Mouse (Mus musculus) cerebral cortex, adult 2 months (tissue): ENCODE measurements around the gene Coro1c.

ENCODE experiments used
- WGBS: fragments of 180-500 bp; shearing (Covaris S2); methylation state at CpG from one replicate; pipeline ENCODE4 v1.1.7; 2018; 5-methylcytosine and 5-hydroxymethylcytosine counted together

Gene Coro1c

GRCm38 (mm10) chr5:113856631-113857030, 51.9 kb downstream of the Coro1c start:
- 82% methylated on average over 7 of the region's 7 CpGs for WGBS

DNA sequence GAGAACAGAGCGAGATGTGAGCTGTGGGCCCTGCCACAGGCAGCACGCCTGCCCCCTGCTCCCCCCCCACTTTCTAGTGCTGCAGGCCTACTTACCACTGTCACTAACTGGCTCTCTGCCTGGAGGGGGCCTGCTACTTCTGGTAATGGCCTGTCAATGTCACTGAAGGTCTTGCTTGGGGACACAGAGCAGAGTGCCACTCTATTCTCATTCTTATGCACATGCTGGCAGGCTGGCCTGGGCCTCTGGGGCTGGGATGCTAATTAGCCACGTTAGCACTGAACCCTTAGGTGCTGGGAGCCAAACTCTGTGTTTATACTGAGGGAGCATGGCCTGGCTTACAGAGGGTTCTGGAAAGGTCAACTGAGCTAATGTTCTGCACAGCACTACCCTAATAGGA, 52.9 kb downstream of the Coro1c start:
- 58% methylated on average over 3 of the region's 3 CpGs for WGBS

DNA sequence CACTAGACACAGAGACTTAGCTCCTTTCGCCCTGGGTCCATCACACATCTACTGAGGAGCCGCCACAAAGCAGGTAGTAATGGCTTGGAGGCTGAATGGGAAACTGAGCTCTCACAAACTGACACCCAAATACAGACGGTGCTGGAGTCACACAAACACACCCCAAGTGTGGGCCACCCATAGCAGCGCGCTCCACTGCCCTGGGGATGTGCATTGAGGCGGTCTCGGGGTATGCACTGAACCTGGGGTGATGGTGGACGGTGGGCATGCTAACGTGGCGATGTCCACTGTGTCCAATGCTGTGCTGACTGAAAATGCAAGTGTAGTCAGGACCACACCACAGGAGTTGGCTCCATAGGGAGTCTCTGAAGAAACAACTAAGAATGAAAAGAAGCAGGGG, 53.4 kb downstream of the Coro1c start:
- 88% methylated on average over 10 of the region's 10 CpGs for WGBS

DNA sequence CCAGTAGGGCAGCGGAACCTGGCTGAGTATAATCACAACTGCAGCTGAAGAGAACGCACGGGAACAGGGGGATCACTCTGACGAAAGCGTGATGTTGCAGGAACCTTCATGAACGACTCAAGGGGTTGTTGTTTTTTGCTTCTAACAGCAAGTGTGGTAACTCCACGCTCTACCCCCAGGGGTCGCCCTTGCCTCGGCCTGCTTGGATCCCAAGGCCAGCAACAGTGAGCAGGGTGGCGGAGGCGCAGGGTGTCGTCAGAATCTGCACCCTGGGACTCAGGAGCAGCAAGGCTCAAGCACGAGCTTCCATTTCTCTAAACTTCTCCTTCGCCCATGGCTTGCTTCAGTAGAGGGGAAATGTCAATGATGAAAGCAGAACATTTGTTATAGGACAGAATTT, 54.1 kb downstream of the Coro1c start:
- WGBS: 39% methylated on average over 14 of the region's 14 CpGs

- WGBS: 81% methylated on average over 10 of the region's 10 CpGs
These were observed 55.0 kb downstream of the Coro1c start for GRCm38 (mm10) chr5:113853541-113853940.

DNA sequence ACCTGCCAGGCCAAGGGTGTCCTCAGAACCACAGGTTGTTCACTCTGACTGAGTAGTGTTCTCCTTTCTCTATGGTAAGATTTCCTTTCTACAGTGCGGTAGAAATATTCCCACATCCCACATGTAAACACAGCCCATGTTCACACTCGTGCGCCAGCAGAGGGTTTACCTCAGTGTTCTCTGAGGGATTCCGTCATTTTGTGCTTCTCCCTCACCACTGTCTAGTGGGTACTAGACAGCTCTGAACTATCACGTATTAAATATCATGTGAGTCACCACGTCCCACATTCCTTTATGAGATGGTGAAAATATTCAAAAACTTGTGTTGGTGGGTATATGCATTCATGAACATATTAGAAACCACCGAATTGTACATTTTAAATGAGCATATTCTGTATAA, 56.1 kb downstream of the Coro1c start:
- WGBS: 58% methylated on average over 7 of the region's 7 CpGs

DNA sequence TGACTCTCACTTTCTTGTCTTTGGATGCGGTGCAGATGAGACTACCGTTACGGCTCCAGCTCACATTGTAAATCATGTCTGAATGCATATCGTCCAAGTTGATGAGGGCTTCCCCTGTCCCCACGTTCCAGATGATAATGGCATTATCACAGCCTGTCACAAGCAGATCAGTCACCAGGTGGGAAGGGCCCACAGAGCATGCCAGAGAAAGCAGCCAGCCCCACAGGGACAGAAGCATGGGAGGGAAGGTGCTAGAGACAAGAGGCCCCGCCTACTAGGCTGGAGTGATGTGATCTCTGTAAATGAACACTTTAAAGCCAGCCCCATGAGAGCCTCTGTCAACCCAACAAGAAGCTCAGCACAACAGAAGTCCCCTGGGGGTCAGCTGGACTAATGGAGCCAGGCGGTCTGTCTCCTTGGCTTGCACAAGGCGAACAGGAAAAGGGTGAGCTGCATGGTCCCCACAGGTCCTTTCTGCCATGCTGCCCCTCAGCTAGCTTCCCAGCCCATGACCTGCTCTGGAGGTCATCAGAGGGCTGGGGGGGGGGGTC, 57.8 kb downstream of the Coro1c start:
- WGBS: 89% methylated on average over 8 of the region's 8 CpGs

- 90% methylated on average over 9 of the region's 9 CpGs for WGBS
These were observed 60.9 kb downstream of the Coro1c start for GRCm38 (mm10) chr5:113847636-113848035.

- 86% methylated on average over 8 of the region's 8 CpGs for WGBS
These were observed 61.9 kb downstream of the Coro1c start for GRCm38 (mm10) chr5:113846656-113847055.

- 84% methylated on average over 8 of the region's 8 CpGs for WGBS
These were observed 62.9 kb downstream of the Coro1c start for GRCm38 (mm10) chr5:113845627-113846026.

DNA sequence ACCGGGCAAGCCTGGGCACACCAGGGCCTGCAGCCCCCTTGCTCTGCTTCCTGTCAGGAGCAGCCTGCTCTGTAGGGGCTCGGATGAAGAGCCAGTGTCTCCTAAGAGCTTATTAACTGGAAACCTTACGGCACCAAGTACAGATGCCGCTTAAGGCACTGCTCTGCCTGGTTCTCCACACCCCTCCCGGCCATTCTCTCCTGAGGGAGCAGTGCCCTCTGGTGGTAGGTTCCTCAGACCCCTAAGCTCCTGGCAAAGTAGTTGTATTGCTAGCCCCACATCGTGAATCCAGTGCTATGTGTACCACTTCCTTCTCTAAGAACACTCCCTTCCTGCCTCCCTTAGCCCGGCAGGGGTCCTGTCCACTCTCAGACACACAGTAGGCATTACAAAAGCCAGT, 63.8 kb downstream of the Coro1c start:
- 41% methylated on average over 7 of the region's 7 CpGs for WGBS

DNA sequence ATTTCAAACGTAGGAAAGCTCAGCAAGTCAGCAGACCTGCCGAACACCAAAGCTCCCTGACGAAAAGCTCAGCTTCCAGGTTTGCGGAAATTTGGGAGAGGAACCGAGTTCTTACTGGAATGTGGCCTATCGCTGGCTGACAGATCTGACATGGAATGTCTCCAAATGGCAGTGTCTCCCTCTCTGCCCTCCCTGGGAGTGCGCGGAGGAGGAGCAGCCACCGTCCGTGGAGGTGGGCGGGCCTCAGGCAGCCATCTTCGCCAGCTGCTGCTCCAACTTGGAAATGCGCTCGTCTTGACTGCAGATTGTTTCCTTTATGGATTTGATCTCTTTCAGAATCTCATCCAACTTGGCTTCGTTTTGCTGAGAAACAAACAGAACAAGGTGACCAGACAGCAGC, 64.5 kb downstream of the Coro1c start:
- WGBS: 48% methylated on average over 15 of the region's 15 CpGs

DNA sequence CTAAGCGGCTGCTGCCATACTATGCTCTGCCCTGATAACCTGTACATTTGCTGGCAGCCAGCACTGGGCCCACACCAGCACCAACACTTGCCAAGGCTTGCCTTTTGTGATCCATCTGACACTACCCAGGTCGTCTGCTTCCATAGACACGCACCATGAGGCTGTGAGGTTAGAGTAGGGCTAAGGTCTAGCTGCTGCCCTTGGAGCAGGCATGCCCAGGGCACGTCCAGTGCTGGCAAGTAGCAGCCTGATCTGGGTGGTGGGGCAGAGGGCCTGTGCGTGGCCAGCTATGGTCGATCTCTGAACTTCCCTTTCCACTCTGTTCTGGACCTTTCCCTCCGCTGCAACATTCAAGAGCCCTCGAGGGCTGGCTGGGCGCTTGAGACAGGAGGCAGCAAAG, 65.7 kb downstream of the Coro1c start:
- 84% methylated on average over 9 of the region's 9 CpGs for WGBS

DNA sequence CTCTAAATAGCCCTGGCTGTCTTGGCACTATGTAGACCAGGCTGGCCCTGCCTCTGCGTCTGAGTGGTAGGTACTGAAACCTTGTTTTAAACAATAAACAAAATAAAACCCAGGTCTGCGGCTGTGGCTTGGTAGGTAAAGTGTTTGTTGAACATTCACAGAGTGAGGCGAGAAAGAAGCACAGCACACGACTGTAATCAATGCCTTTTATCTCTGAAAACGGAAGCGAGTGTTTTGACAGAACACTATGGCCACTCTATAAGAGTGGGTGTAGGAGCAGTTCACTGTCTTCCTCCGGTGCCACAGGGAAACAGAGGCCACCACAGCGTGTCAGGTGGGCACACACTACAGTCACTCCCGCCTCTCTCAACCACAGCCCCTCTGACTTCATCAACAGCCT, 66.3 kb downstream of the Coro1c start:
- WGBS: 79% methylated on average over 9 of the region's 9 CpGs

GRCm38 (mm10) chr5:113841243-113842225, 67.0 kb downstream of the Coro1c start:
- WGBS: 70% methylated on average over 23 of the region's 23 CpGs

DNA sequence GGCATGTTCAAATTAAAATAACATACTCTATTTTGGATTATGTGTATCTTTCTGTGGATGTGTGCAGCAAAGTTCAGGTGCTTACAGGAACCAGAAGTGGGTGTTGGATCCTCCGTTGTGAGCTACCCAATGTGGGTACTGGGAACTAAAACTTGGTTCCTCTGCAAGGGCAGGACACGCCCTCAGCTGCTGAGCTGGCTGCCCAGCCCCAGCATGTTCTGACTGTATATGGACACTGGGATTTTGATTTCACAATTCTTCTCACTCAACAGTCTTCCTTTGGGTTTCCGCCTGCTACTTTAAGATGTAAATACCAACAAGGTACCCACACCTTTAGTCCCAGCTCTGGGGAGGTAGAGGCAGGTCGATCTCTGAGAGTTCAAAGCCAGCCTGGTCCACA, 68.1 kb downstream of the Coro1c start:
- 89% methylated on average over 4 of the region's 4 CpGs for WGBS

DNA sequence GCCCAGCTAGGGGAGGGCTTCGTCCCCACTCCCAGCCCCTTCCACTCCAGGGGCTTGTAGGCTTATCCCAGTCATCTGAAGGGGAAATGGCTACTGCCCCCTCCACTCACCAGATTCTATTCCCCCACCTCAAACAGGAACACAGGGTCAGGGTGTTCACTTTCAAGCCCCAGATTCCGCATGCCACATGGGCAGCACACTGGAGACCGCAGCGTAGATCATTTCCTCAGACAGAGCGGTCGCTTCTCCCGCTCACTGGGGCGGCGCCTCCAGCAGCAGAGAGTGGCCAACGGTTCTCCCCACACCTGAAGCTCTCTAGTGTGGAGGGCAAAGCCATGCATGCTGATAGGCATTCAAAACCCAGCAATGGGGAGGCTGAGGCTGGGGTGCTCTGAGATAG, 71.6 kb downstream of the Coro1c start:
- WGBS: 86% methylated on average over 10 of the region's 10 CpGs

- 69% methylated on average over 16 of the region's 16 CpGs for WGBS
These were observed 75.1 kb downstream of the Coro1c start for GRCm38 (mm10) chr5:113833316-113833947.

DNA sequence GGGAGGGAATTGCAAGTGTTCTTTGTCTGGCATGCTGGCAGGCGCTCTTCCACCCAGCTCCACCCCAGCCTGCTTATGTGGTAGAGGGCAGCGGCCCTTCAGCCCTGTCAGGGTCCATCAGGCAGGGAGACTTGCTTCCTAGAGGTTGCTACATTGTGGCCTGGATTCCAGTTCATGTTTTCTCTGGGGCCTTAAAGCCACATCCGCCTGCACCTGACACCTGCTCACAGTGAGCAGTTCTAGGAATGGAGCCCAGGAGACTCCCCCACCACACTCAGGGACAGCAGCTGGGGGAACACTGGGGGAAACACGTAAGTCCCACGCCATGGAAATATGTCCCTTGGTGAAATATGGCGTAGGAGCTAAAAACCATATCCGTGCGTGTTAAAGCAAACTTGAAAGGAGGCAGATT, 76.1 kb downstream of the Coro1c start, which contains the start of gene Selplg:
Gene Selplg (minus strand): TSS at position 155 of the 412 bp plus-strand sequence.
- WGBS: 39% methylated on average over 8 of the region's 8 CpGs

GRCm38 (mm10) chr5:113831741-113832140, 76.8 kb downstream of the Coro1c start:
- 84% methylated on average over 3 of the region's 3 CpGs for WGBS

DNA sequence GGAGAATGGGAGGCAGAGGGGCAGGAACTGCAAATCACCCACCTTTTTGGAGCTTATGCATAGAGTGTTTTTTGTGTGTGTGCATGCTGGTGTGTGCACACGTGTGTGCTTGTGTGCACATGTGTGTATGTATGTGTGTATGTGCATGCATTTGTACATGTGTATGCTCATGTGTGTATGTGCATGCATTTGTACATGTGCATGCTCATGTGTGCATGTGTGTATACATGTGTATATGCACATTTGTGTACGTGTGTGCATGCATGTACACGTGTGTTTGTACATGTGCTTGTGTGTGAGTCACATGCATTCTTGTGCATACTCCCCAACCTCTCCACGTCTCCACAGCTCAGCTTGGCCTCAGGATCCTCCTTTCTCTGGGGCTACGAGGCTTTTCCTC, 77.8 kb downstream of the Coro1c start:
- WGBS: 90% methylated on average over 5 of the region's 5 CpGs

- 79% methylated on average over 10 of the region's 10 CpGs for WGBS
These were observed 78.3 kb downstream of the Coro1c start for GRCm38 (mm10) chr5:113830292-113830643.
